Mouse (Mus musculus): Measurements from ENCODE around the gene Msh2. TPM values are rescaled to one million over a fixed set of nuclear protein-coding genes. Genes with fewer than 3 reads are reported as not detected.

The Msh2 gene
- total RNA-seq, 4 experiments from 2014 or later, result 36.5 to 39.5 (median 38.1) TPM

- no peak for DNase-seq (ENCODE audit: low spot score in 2 of 2)
Observed at GRCm38 (mm10) chr17:87698996-87699765, 27.1 kb downstream of the Msh2 start.

GRCm38 (mm10) chr17:87700101-87700500 is 28.0 kb downstream of the Msh2 start:
- no peak for DNase-seq (ENCODE audit: low spot score in 2 of 2)

DNA sequence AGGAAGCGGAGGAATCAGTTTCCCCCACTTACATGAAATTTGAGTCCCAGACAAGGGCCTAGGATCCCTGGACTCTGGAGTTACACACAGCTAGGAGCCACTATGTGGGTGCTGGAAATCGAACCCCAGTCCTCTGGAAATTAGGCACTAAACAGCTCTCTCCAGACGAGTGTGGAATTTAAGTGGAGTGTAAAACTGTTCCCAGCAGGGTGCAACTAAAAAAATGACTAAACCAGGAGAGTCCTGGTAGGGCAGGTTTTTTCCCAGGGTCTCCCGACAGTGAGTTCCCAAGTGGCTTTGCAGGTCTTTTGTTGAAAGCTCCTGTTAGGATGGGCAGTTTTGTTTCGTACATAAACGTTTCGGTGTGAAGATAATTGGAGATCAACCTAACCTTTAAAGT is 52.6 kb downstream of the Msh2 start:
- no peak for DNase-seq (ENCODE audit: low spot score in 2 of 2)

GRCm38 (mm10) chr17:87726489-87727356 is 54.6 kb downstream of the Msh2 start:
- DNase-seq (ENCODE audit: low spot score in 2 of 2), result no peak

- no peak for DNase-seq (ENCODE audit: low spot score in 2 of 2)
Observed at GRCm38 (mm10) chr17:87731962-87732361, 59.8 kb downstream of the Msh2 start.

DNA sequence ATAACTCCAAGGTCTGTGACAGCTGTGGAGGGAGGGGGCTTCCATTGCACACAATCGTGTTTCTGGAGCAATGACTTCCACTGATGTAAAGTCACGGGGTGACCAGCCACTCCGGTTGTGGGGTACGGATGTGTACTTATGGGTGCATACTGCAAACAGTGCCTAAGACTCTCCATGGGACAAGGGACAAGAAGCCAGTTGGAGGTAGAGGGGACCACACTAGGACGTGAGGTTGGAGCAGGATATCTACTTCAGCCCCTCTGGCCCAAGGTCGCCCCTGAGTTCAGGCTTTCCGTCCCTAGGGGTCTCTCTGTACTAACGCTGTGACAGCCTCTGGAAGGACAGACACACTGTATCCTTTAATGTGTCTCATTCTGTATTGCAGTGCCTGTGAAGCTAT is 62.3 kb downstream of the Msh2 start:
- no peak for DNase-seq (ENCODE audit: low spot score in 2 of 2)

GRCm38 (mm10) chr17:87737144-87737543 is 65.0 kb downstream of the Msh2 start:
- no peak for DNase-seq (ENCODE audit: low spot score in 2 of 2)

GRCm38 (mm10) chr17:87739835-87740234 is 67.7 kb downstream of the Msh2 start:
- DNase-seq (ENCODE audit: low spot score in 2 of 2), result no peak

- peak; percentile 85 to 88 for DNase-seq (ENCODE audit: low spot score in 2 of 2)
Observed at GRCm38 (mm10) chr17:87744985-87745925, 73.1 kb downstream of the Msh2 start.

- peak; percentile 40 to 68 for DNase-seq (ENCODE audit: low spot score in 2 of 2)
Observed at GRCm38 (mm10) chr17:87745926-87746888, 74.1 kb downstream of the Msh2 start.

DNA sequence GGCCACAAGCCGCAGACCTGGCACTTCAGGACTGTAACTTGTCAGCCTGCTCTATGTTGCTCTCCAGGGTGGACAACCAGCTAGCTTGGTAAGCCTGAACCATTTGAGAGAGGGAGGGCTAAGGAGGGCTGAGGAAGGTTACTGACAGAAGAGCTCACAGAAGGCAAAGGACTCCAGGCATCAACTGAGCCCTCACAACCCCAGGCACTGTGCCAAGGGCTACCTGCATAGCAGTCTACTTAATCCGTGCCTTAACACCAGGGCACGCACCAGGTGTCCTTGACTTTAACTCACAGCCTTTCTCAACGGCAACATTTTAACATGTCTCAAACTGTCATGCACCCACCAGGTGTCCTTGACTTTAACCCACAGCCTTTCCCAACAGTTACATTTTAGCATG is 88.2 kb downstream of the Msh2 start:
- DNase-seq (ENCODE audit: low spot score in 2 of 2), result no peak

GRCm38 (mm10) chr17:87763146-87763545 is 91.0 kb downstream of the Msh2 start:
- DNase-seq (ENCODE audit: low spot score in 2 of 2), result no peak

- DNase-seq (ENCODE audit: low spot score in 2 of 2), result no peak
Observed at GRCm38 (mm10) chr17:87765031-87765430, 92.9 kb downstream of the Msh2 start.

DNA sequence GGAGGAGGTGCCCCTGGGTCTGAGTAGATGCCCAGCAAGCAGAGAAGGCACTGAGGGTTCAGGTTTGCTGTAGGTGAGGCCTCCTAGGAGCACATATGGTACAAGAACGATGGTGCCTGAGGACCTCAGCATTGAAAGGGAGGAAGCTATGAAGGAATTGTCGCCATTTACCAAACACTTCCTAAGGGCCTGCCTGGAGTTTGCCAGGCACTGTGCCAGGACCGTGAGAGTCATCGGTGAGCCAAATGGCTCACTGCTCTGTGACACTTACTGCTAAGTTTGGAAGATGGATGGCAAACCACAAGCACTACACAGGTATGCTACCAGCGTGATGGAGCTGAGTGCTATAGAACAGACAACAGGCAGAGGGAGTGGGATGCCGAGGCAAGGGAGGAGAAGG is 94.8 kb downstream of the Msh2 start:
- no peak for DNase-seq (ENCODE audit: low spot score in 2 of 2)

DNA sequence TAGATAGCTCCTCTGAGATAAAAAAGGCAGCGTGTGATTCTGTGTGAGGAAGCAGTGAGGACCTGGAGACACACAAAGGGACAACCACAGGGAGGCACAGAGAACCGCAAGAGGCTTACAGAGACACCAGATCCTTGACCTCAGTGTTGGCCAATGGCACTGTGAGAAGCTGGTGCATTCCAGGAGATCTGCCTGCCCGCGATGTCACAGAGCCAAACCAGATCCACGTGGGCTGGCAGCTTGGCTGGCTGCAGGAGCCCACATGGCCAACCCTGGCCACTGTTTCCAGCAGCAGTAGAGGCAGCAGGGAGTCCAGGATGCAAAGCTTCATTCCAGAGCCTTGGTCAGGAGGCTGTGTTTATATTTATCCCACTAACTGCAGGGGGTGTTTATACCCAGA is 98.6 kb downstream of the Msh2 start:
- DNase-seq (ENCODE audit: low spot score in 2 of 2), result no peak

GRCm38 (mm10) chr17:87773175-87773574 is 101.0 kb downstream of the Msh2 start:
- DNase-seq (ENCODE audit: low spot score in 2 of 2), result no peak
